Mouse (Mus musculus) retina, postnatal 7 days (tissue): ENCODE results near the gene Myh7.
"Not testable (repeated sequence)": the region's sequence is repeated elsewhere in the genome, so short reads cannot be mapped to it uniquely, and the experiment has no call there.

Source experiments
- DNase-seq: peaks from one replicate; pipeline ENCODE4 v3.0.0-alpha.2; 2012; ENCODE audit warnings: low read depth, low spot score

Gene Myh7

GRCm38 (mm10) chr14:54994136-54994868 lies at the start of gene Myh7:
Gene Myh7 (minus strand): TSS chr14:54994626.
- no peak for DNase-seq

- not testable (repeated sequence) for DNase-seq
These were observed 49.3 kb upstream of the Myh7 start for GRCm38 (mm10) chr14:55043694-55044093.

- no peak for DNase-seq
These were observed 38.3 kb upstream of the Myh7 start for GRCm38 (mm10) chr14:55032695-55033225.

GRCm38 (mm10) chr14:55029034-55029698 lies 34.7 kb upstream of the Myh7 start:
- no peak for DNase-seq

GRCm38 (mm10) chr14:55028333-55028835 lies 34.0 kb upstream of the Myh7 start:
- DNase-seq: no peak

- no peak for DNase-seq
These were observed 33.2 kb upstream of the Myh7 start for GRCm38 (mm10) chr14:55027653-55028052.

- no peak for DNase-seq
These were observed 32.8 kb upstream of the Myh7 start for GRCm38 (mm10) chr14:55027251-55027650.

GRCm38 (mm10) chr14:55025527-55025926 lies 31.1 kb upstream of the Myh7 start:
- no peak for DNase-seq

- peak; percentile 54 for DNase-seq
These were observed 29.8 kb upstream of the Myh7 start for GRCm38 (mm10) chr14:55024236-55024635.

- no peak for DNase-seq
These were observed 28.6 kb upstream of the Myh7 start for GRCm38 (mm10) chr14:55023011-55023410.

GRCm38 (mm10) chr14:55020394-55020793 lies 26.0 kb upstream of the Myh7 start:
- DNase-seq: no peak

GRCm38 (mm10) chr14:55016876-55017275 lies 22.4 kb upstream of the Myh7 start:
- no peak for DNase-seq

- no peak for DNase-seq
These were observed 21.3 kb upstream of the Myh7 start for GRCm38 (mm10) chr14:55015767-55016111.

GRCm38 (mm10) chr14:55014991-55015766 lies 20.8 kb upstream of the Myh7 start, which contains the start of gene Ngdn:
Gene Ngdn (plus strand): TSS chr14:55015454.
- peak; percentile 98 for DNase-seq

GRCm38 (mm10) chr14:55014591-55014990 lies 20.2 kb upstream of the Myh7 start:
- DNase-seq: no peak

GRCm38 (mm10) chr14:55011116-55011515 lies 16.7 kb upstream of the Myh7 start:
- DNase-seq: no peak

GRCm38 (mm10) chr14:55008417-55008816 lies 14.0 kb upstream of the Myh7 start:
- DNase-seq: no peak

GRCm38 (mm10) chr14:55007120-55007908 lies 12.9 kb upstream of the Myh7 start:
- DNase-seq: no peak

GRCm38 (mm10) chr14:55006541-55006940 lies 12.1 kb upstream of the Myh7 start:
- no peak for DNase-seq

- no peak for DNase-seq
These were observed 11.5 kb upstream of the Myh7 start for GRCm38 (mm10) chr14:55005967-55006366.

- no peak for DNase-seq
These were observed 11.1 kb upstream of the Myh7 start for GRCm38 (mm10) chr14:55005506-55005905.
